Mouse (Mus musculus) ES-E14 (cell line): ENCODE results near the gene Aspscr1.

ENCODE experiments used
- HCFC1 ChIP-seq: IDR thresholded peaks from 2 replicates; pipeline ENCODE4 v1.6.1; 2012; ENCODE audit warnings: low read length, inconsistent platforms, borderline replicate concordance; ENCODE audit not compliant: insufficient read depth
- MAFK ChIP-seq: IDR thresholded peaks from 2 replicates; pipeline ENCODE4 v1.6.1; 2014; ENCODE audit warnings: mild to moderate bottlenecking, low read depth, low read length, inconsistent platforms; ENCODE audit not compliant: insufficient read depth

DNA sequence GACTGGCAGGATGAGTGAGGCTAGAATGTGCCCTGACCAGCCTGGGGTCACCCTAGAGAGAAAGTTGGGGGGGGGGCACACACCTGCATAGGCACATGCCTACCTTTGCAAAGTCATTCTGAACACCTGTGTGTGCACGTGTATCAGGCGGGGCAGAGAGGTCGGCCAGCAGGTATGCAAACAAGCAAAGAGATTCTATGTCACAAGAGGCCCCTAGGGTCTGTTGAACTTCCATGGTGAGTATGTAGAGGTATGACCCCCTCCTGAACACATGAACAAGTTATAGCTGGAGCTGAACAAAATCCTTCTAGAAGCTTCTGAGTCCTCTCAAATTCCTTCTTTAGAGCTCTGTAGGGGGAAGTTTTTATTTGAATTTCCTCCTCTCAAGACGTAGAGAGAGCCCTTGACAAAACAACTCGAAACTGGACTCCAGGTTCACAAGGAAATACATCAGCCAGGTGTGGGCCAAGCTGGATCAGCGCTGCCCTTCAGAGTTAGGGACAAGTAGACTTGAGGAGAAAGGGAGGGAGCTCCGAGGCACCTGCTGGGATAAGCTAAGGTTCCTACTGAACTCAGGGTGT is 71.4 kb downstream of the Aspscr1 start:
- TF ChIP-seq HCFC1 (no peak), MAFK (no peak)
